Mouse (Mus musculus): ENCODE data around the gene Cacna2d3.

GRCm38 (mm10) chr14:28996569-28996968 is 725.1 kb downstream of the Cacna2d3 start:
- TF ChIP-seq CTCF (IDR thresholded peaks at IDR 0.05; ENCODE audit: low read depth, low read length): no peak
- TF ChIP-seq POLR2AphosphoS5 (IDR thresholded peaks at IDR 0.05; ENCODE audit: insufficient replicate concordance, low read depth, low read length): no peak
- no peak for TF ChIP-seq GATA1 (IDR thresholded peaks at IDR 0.05; ENCODE audit: borderline replicate concordance, low read length)

Measured in G1E (cell line).